Mouse (Mus musculus): ENCODE data around the gene Syt2. TPM values are rescaled to one million over a fixed set of nuclear protein-coding genes. Genes with fewer than 3 reads are reported as not detected.
A peak's percentile ranks its signal among the peaks of the same experiment; 100 is the strongest.

Syt2 gene
- total RNA-seq, 4 experiments from 2014 or later: 0.02 TPM; not detected in 3

DNA sequence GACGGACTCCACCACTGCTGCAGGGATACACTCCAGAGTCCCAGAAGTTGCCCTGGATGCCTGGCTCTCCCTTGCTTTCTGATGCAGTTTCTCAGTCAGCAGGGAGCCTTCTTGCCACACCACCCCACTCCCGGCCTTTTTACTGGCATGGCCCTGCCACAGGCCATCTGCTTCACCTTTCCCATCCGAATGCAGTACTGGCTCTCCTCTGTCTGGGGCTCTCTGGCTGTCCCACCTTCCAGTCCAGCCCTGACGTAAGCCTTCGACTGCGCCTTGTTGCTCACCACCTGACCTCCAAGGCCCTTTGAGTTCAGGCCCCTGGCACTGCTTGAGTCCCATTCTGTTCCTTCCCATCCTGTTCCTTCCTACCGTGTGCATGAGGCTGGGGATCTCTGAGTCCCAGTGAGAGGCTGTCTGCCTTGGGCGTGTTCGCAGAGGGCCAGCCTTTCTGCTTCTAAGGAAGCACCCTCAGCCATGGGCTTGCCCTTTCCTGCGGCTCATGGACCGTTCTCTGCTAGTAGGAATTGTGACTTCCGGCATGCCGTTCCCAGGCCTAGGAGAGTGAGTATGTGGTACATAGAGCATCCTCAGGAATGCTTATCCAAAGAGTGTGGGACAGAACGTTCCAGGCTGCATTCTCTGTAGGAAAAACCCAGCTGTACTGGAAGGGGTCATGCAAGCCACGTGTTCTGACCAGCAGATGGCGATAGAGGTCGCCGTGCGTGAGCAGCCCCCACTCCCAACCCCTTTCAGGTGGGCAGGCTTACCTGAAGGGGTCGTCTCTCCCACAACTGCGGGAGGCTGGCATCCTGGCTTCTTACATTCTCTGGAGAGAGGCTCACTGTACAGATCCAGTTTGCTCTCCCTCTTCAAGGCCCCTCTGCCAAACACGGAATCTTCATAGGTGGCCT is 58.2 kb downstream of the Syt2 start:
- DNase-seq (ENCODE audit: low spot score in 2 of 2): no peak

DNA sequence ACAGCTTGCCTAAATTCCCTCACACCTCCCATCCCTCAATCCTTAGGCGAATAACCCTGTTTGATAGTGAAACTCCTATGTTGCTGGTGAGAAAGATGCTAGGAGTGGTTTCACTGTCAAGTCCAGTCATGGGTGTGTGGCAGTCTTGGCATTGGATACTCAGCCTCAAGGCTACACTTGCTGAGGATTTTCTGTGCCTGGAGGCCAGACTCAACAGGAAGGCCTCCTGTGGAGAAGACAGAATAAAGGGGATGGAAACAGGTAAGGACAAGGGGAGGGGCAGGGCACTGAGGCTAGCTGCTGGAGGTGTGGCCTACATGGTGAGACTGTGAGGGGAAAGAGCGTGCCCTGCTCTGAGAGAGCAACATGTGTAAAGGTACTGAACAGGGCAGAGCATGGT is 60.1 kb downstream of the Syt2 start:
- no peak for DNase-seq (ENCODE audit: low spot score in 2 of 2)

DNA sequence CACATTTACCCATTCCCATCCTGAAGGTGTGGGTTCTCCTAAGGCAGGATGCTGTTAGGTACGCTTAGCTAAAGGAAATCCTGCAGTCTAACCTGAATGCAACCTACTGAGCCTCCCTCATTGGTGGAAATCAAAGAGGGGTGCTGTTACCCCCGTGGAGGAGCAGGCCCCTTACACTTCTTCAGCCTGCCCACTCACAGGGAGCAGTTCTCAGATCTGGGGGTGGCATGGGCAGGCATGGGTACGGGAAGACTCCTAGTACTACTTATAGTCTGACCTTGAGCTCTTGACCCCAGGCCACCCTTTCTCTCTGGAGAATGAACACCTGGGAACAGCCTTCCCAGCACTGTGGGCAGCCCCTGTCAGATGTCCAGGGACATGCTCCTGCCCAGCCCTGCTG is 61.0 kb downstream of the Syt2 start:
- DNase-seq (ENCODE audit: low spot score in 2 of 2): no peak

DNA sequence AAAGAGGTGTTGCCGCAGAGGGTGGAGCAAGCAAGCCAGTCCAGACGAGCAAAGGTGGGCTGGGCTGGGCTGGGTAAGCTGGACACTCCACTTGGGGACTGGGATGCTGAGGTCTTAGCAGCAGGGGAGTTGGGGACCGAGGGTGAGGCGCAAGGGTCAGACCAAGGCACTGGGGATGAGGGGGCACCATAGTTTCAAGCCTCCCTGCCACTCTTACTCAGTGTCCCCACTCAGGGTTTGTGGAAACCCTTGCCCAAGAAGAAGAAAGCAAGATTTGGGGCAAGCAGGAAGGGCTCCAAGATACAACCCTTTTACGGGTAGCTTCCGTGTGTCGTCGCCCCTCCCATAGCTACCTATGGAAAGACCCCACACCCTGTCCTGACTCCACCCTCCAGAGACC is 61.8 kb downstream of the Syt2 start:
- no peak for DNase-seq (ENCODE audit: low spot score in 2 of 2)

DNA sequence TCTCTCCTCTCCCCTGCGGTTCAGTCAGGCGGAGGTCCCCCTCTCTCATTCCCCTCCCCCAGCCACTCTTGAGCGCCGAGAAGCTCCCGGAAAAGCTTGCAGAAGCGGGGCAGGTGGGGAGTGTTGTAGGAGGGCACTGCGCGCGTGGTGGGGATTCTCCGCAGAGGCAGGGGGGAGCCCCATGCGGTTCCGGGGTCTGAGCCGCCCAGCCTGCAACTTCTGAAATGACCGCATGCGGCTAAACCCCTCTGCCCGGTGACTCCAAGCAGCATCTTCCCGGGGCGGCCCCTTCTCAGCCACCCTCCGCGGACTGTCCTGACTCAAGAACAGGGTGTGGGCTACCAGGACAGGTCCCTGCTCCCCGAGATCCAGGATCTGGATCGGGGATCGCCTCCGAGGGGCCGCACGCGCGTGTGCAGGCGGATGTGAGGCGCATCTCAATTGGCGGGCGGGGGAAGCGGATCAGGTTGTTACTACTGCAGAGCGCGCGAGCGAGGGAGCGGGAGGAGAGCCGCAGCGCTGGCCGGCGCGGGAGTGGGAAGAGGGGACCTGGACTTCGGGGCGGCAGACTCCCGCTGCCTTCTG is 62.4 kb downstream of the Syt2 start:
- DNase-seq (ENCODE audit: low spot score in 2 of 2): no peak

DNA sequence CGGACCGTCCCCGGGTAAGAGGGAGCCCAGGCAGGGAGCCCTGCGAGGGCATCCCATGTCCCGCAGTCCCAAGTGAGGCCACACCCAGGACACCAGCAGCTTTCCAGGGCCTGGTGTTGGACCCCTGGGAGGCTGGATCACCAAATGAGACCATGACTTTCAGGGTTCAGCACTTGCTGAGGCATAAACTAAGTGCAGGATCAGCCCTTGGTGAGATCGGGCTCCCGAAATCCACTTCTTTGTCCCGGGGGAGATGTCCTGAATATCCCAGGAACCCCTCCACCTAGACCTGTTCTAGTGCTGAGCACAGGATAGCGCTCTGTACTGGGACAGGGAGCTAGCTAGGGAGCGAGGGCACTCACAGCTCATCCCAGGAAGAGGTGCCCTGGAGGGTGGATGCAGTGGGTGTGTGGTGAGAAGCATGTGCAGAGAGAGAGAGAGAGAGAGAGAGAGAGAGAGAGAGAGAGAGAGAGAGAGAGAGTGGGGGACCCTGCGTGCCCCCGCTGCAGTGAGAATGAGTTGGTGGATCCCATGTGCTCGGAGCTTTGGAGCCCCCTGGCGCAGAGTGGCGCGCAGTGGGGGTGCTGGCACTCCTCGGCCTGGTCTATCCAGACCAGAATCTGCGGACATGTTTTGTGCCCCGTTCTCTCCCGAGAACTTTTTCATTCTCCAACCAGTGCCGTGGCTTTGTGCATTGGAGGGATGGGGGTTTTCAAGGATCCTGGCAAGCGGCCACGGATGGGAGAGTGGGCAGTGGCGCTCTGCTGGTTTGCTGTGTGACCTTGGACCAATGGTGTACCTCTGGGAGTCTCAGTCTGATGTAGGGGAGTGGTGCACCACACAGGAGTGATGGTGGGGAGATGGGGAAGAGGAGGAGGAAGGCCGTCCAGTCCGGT is 63.2 kb downstream of the Syt2 start:
- no peak for DNase-seq (ENCODE audit: low spot score in 2 of 2)

DNA sequence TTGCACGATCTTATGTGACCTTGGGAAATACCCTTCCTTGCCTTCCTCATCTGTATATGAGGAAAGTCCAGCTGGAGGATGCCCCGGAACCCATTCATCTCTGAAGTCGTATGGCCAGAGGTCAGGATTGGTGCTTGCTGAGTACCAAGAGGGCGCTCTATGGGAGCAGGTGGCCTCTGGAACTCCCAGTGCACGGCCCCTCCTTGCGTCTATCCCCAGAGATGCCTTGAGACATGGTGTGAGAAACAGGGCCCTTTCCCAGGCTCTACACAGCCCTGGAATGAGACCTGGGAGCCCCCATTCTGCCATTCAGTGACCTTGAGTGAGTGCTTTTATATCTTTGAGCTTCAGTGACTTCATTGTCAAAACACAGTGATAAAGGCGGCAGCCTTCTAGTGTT is 64.6 kb downstream of the Syt2 start:
- no peak for DNase-seq (ENCODE audit: low spot score in 2 of 2)

DNA sequence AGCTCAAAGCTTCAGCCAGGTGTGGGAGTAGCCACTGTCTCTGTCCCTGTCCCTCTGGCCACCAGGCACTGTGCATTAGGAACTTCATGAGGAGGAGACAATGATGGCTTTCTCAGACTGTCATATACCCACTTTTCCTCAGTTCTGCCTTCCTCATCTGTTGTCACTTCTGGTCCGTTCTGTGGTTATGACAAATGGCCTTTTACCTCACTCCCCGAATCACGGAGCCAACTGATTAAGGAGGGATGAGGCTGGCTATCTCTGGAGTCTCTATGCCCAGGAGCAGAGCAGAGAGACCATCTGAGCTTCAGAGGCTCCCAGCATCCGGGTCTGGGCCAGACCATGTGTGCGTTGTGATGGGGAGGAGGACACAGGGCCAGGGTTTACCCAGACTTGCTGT is 65.2 kb downstream of the Syt2 start:
- no peak for DNase-seq (ENCODE audit: low spot score in 2 of 2)

DNA sequence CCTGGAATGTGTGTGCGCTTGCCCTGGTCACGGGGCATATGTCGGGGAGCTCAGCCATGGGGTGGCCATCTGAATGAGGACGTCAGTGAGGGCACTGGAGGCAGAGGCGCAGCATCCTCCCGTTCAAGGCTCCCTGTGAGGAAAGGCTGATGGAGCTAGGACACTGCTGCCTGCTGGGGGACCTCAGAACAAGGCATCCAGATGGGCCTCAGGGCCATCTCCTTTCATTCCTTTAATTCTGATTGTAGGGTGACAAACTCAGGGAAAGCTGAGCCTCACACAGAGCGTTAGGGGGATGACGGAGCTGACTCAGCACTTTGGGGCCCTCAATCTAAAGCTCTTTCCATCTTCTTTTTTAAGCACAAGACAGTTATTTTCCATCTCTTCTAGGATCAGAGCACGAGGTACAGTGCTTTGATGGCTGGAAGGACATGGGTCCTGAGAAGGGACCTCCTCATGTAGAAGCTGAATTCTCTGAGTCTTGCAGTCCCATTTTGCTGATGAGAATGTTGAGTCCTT is 66.4 kb downstream of the Syt2 start:
- DNase-seq (ENCODE audit: low spot score in 2 of 2): no peak

DNA sequence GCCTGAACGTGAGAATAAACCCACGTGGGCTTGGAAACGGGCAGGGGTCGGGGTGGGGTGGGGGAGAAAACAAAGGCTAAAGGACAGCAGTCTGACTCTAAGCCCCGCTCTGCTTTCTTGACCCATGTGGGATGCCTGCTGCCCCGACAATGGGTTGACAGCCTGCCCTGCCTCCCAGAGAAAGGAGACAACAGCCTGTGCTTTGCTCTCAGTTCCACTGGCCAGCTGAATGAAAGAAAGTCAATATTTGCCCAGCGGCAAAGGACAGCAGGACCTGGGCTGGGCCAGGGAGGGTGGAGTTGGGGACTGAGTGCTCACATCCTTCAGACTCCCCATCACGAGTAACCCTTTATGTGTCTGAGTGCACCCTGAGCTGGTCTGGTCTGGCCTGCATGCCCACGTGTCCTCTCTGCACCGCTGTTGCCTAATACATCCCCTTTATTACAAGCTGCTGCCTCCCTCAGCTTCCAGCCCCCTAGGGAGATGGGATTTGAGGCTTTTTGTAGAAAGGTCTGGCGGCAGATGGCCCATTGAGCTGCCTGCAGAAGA is 67.0 kb downstream of the Syt2 start:
- DNase-seq (ENCODE audit: low spot score in 2 of 2): no peak

DNA sequence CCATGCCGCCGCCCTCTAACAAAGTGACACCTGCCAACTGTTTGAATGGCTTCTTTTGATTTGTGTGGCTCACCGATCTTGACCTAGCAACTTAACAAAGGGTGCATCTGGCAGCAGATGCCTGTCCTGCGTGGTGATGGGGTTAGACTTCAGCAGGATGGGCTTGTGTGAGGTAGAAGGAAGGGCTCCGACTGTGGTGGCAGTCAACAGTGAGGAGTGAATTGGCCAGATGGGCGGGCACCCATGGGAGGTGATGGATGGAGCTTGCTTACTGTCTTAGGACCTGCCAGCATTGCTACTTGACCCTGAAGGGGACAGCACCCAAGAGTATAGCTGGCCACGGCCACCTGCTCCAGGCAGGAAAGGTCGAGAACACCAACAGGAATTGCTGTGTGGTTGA is 67.7 kb downstream of the Syt2 start:
- DNase-seq (ENCODE audit: low spot score in 2 of 2): no peak

DNA sequence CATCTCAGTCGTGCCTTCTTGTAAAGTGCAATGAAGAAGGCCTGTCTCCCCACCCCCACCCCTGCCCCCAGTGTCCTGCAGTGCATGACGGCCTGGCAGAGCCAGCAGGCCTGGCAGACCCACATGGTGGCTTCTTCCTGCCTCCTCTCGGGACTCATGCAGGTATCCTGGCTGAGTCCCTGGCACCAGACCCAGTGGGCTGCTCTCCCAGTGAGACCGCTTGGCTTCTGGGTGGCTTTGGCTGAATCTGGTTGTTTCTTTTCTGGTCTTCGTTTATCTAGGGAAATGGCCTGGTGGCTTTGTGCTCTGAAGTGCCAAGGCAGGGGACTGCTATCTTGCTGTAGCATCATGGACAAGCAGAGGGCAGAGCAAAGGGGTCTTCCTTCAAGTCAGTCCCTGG is 68.6 kb downstream of the Syt2 start:
- no peak for DNase-seq (ENCODE audit: low spot score in 2 of 2)

DNA sequence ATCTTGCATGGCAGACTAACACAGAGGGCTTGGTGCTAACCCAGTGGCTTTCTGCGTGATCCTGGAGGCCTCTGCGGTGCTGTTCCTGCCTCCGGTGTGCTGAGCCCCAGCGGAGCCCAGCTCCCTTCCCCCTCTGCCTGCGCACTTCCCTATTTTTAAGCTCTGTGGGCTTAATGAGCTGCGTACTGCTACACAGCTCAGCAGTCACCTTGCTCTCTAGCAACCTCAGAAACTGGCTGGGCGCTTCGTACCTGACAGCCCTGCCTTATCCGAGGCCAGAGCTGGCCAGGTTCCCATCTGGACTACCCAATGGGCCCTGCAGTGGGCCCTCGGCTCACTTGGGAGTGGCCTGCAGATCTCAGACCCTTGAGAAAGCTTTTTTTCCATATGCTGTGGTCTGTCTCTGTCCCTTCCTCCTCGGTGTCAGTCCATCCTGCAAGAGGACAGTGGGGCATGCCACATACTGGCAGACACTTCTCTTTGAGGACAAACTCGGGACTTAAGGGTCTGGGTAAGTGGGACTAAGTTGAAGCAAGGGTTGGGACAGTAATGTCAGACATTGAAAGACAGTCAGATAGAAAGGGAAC is 73.3 kb downstream of the Syt2 start:
- no peak for DNase-seq (ENCODE audit: low spot score in 2 of 2)

DNA sequence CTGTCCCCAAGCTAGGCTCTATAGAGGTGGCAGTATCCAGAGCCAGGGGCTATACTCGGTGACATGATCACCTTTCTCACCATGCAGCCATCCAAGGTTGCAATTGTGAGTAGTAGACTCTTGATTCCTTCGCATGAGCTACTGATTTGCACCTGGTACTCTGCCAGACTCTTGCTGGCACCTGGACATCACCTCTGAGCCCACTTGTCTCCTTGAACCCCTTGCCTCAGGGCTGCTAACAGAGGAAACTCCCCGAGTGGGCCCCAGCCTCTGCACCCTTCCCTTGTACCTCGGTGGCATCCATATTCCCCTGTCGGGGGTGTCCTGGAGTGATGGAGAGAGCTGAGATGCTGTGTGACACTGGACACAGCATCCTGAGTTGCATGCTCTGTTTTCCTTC is 75.0 kb downstream of the Syt2 start:
- DNase-seq (ENCODE audit: low spot score in 2 of 2): no peak

DNA sequence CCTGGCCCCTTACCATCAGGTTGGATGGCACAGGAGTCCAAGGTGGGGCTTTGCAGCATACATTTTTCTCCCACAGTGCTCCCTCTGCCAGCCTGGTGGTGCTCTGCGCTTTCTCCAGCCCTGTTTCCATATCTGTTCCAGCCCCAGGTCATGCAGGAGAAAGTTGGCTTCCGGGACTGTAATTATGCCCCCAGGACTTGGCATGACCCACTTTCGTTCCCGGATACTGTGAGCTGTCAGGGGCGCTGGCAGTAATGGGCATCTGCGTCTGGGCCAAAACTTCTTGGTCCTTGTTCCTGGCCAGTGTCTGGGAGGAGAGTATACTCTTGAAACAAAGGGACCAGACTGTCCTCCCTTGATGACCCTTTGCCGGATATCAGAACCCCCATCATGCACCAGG is 76.4 kb downstream of the Syt2 start:
- no peak for DNase-seq (ENCODE audit: low spot score in 2 of 2)

DNA sequence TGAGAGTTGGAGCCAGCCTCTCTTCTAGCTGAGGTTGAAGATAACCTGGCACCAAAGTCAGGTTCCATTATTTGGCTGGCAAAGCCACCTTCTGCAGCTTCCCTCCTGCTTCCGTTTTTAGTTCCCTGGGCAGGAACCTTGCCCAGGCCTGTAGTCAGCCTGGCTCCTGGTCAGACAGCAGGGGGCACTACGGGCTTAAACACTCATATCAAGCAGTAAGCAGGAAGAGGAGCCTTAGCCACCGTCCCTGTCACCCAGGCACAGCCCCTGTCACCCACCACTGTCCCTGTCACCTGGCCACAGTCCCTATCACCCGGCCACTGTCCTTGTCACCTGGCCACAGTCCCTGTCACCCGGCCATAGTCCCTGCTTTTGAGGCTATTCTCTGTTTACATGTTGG is 78.8 kb downstream of the Syt2 start:
- DNase-seq (ENCODE audit: low spot score in 2 of 2): peak; percentile 49 to 58

DNA sequence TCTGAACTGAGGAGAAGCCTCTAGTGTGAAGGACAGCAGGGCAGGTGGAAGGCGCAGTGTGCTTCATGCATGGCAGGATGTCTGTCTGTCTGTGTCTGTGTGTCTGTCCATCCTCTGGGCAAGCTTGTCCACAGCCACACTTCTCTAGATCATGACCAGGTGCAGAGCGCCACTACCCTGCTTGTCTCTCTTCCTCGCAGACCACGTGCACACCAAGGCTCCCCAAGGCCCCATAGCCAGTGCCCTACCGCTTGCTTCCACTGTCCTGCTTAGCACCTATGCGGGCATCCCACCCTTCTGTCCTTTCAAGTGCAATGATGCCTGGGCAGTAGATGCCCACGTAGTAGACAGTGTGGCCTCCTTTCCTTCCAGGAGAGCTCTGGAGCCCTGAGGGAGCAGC is 80.0 kb downstream of the Syt2 start:
- no peak for DNase-seq (ENCODE audit: low spot score in 2 of 2)

DNA sequence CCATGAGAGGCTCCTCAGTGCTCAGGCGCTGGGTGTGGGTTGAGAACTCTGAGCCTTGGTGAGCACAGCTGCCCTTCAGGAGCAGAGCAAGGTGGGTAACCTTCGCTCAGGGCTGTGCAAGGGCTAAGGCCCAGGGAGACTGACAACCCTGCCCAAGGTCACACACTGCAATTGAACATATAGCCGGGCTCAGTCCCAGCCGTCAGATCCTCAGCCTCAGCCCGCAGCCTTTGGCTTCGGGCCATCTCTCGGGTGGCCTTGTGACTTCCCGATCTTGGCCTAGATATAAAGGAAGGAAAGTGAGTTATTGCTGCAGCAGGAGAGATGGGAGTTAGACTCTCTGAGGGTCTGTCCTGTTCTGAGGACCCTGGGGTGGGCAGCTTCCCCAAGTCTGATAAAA is 80.8 kb downstream of the Syt2 start:
- DNase-seq (ENCODE audit: low spot score in 2 of 2): no peak

DNA sequence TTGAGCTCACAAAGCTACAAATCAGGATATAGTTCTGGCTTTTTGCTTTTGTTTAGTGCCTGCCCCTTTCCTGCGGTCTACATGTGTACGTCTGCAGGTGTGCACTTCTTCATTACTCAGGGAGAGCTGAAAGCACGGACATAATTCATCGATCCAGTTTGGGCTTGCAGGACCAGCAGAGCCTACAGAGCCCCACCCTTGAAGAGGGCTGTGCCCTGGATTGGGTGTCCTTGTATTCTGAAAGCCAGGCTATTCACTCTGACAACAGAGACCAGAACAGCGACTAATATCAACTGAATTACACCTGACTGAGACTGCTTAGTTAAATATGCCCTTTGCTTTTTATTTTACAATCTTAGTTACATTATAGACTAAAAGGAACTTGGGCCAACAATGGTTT is 87.2 kb downstream of the Syt2 start:
- no peak for DNase-seq (ENCODE audit: low spot score in 2 of 2)

DNA sequence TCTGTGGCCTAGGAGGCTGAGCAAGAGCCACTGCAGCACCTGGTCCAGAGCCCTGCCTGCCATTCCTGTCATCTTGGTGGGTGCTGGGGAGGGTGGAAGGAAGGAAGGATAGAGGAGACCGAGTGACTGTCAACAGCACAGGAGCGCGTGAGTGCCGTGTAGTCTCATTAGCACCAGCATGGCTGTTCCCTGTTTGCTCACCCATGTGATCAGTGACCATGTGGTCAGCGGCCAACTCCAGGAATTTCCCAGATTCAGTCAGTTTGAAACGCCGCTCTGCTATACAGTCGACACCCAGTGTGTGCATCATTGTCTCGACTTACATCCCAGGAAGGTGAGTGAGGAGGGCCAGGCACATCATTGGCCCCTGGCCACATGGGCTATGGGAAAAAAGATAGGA is 91.0 kb downstream of the Syt2 start:
- DNase-seq (ENCODE audit: low spot score in 2 of 2): no peak

DNA sequence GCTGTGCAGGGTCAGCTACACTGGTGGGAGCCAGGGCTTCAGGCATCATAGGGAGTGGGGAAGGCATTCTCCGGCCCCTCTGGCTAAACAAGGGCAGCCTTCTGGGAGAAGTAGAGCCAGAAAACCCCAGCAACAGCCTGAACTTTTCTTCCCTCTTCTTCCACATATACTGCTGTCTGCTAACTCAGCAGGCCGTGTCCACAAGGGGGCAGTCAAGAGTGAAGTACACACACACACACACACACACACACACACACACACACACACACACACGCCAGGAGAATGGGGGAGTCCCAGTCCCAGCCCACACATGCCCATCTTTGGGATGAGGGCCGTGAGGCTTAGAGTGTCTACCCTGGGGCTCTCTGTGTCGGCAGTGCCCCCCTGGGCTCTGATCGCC is 95.0 kb downstream of the Syt2 start:
- DNase-seq (ENCODE audit: low spot score in 2 of 2): no peak

Measured in gastrocnemius, adult 8-10 months (tissue).